Mouse (Mus musculus) neural tube, embryonic 13.5 days (tissue): ENCODE measurements around the gene Grik1. TPM values are rescaled to one million over a fixed set of nuclear protein-coding genes. Genes with fewer than 3 reads are reported as not detected.

Experiments used
- ATAC-seq: fragments of 200-750 bp; cut with Nextera tagmentation; 2 replicates; pipeline ENCODE4 v1.8.0; 2017; ENCODE audit warnings: low read depth, mild to moderate bottlenecking, moderate TSS enrichment, moderate library complexity
- H3K27ac ChIP-seq: fragments of 300-500 bp; sonication (generic); replicated peaks from 2 replicates; pipeline ENCODE4 v1.5.1; 2015; ENCODE audit warnings: moderate library complexity, mild to moderate bottlenecking, inconsistent platforms
- H3K27me3 ChIP-seq: fragments of 300-500 bp; sonication (generic); 2 replicates; pipeline ENCODE4 v1.6.1; 2015; ENCODE audit warnings: mild to moderate bottlenecking, inconsistent platforms
- H3K36me3 ChIP-seq: fragments of 300-500 bp; sonication (generic); 2 replicates; pipeline ENCODE4 v1.6.1; 2015; ENCODE audit warnings: mild to moderate bottlenecking, inconsistent platforms
- H3K4me1 ChIP-seq: fragments of 300-500 bp; sonication (generic); replicated peaks from 2 replicates; pipeline ENCODE4 v1.6.1; 2015; ENCODE audit warnings: inconsistent platforms
- H3K4me2 ChIP-seq: fragments of 300-500 bp; sonication (generic); 2 replicates; pipeline ENCODE4 v1.6.1; 2015; ENCODE audit warnings: inconsistent platforms, mild to moderate bottlenecking, moderate library complexity
- H3K4me3 ChIP-seq: fragments of 300-500 bp; sonication (generic); 2 replicates; pipeline ENCODE4 v1.5.1; 2015; ENCODE audit warnings: mild to moderate bottlenecking, inconsistent platforms
- H3K9ac ChIP-seq: fragments of 300-500 bp; sonication (generic); 2 replicates; pipeline ENCODE4 v1.6.1; 2015; ENCODE audit warnings: moderate library complexity, mild to moderate bottlenecking, inconsistent platforms
- H3K9me3 ChIP-seq: fragments of 300-500 bp; sonication (generic); 2 replicates; pipeline ENCODE4 v1.6.1; 2016; ENCODE audit warnings: inconsistent platforms
- WGBS: fragments of 180-500 bp; shearing (Covaris S2); methylation state at CpG from one replicate; pipeline ENCODE4 v1.1.7; 2015; 5-methylcytosine and 5-hydroxymethylcytosine counted together
- polyA plus RNA-seq: library from polyadenylated mRNA; unstranded; fragments of >200 nt; fragmentation: Nextera tagmentation; extraction: Ambion mirVana; gene quantifications from 2 replicates; pipeline ENCODE4 v1.2.1, GENCODE M21; 2015

Gene Grik1
- polyA plus RNA-seq, 1 experiment from 2014 or later: 21.5 TPM

DNA sequence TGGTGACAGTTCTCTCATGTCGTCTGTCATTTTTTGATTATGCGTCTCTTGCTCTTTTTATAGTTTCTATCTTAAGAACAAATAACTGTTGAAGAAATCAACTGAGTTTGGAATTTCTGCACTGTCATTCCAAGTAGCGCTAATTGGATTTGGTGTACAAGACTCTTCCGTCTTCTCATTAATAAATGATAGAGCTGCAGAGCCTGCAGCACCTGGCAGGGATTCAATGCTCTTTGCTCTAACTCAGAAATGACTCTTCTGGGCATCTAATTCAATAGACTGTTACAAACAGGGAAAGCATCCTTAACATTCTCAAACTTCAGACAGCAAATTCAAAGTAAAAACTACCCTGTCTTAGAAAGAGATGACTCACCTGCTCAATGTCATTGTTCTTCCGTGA is 376.3 kb downstream of the Grik1 start:
- ATAC-seq: no peak
- no peak overlapping the region for H3K4me2 ChIP-seq
- WGBS: 84% methylated on average over 5 of the region's 5 CpGs
- no peaks in the 10 kb centered on the region for H3K27me3 ChIP-seq
- H3K9me3 ChIP-seq: no peaks in the 10 kb centered on the region
- H3K27ac ChIP-seq: no peak overlapping the region
- peaks cover 26% of the 10 kb centered on the region for H3K4me1 ChIP-seq
- H3K36me3 ChIP-seq: no peaks in the 10 kb centered on the region
- H3K4me3 ChIP-seq: no peak overlapping the region
- no peak overlapping the region for H3K9ac ChIP-seq

DNA sequence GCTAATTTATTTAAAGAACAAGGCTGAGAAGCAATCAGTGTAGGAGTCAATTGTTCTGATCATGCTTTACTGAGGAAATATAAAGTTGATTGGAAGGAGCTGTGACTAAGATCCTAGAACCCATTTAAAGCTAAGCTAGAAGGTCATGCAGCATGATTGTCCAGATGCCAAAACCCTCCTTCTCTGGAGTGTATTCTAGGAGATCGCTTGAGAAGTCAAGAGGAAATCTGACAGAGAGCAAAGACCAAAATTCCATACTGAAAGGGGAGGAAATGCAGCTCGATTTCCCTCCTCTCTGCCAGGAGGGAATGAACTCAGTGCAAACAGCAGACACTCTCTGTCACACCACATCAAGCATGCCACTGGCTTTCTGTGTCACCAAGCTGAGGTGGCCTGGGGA is 378.9 kb downstream of the Grik1 start:
- no peak overlapping the region for H3K27ac ChIP-seq
- H3K9ac ChIP-seq: no peak overlapping the region

GRCm38 (mm10) chr16:87902049-87902448 is 388.0 kb downstream of the Grik1 start:
- Histone ChIP-seq H3K36me3 (no peaks in the 10 kb centered on the region), H3K4me2 (no peak overlapping the region), H3K27me3 (no peaks in the 10 kb centered on the region), H3K9me3 (no peaks in the 10 kb centered on the region), H3K4me1 (no peaks in the 10 kb centered on the region), H3K9ac (no peak overlapping the region), H3K27ac (no peak overlapping the region), H3K4me3 (no peak overlapping the region)
- WGBS: 76% methylated on average over 9 of the region's 9 CpGs
- ATAC-seq: no peak

More for the DNA sequence above, 378.9 kb downstream of the Grik1 start:
- ATAC-seq: no peak
- 61% methylated on average over 2 of the region's 2 CpGs for WGBS
- Histone ChIP-seq H3K4me2 (no peak overlapping the region), H3K4me3 (no peak overlapping the region), H3K9me3 (no peaks in the 10 kb centered on the region), H3K27me3 (no peaks in the 10 kb centered on the region), H3K4me1 (peaks cover 7% of the 10 kb centered on the region), H3K36me3 (no peaks in the 10 kb centered on the region)

- Histone ChIP-seq H3K27me3 (no peaks in the 10 kb centered on the region), H3K4me3 (no peak overlapping the region), H3K4me1 (no peaks in the 10 kb centered on the region), H3K27ac (no peak overlapping the region), H3K36me3 (no peaks in the 10 kb centered on the region), H3K9me3 (no peaks in the 10 kb centered on the region), H3K9ac (no peak overlapping the region), H3K4me2 (no peak overlapping the region)
- WGBS: 98% methylated on average over 2 of the region's 2 CpGs
- ATAC-seq: no peak
Observed at GRCm38 (mm10) chr16:87901189-87901588, 388.9 kb downstream of the Grik1 start.

DNA sequence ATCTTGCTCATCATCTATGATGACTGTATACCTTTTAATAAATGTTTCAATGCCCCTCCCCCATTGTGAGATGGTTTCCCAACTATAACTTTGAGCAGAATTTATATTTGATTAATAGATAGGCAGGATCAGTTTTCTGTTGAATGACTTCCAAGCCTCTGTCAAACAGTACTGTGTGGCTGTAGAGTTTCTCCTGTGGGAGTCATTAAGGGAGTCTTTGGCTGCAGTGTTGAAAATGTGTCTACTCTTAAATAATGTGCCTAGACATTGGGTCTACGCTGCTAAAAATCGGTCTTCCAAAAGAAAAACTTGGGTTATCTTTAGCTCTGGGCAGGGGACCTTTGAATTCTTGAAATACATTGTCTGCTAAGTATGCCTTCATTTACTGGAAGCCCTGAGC is 414.1 kb downstream of the Grik1 start:
- 85% methylated on average over 2 of the region's 2 CpGs for WGBS
- Histone ChIP-seq H3K27ac (no peak overlapping the region), H3K9me3 (no peaks in the 10 kb centered on the region), H3K4me1 (no peaks in the 10 kb centered on the region), H3K27me3 (no peaks in the 10 kb centered on the region), H3K36me3 (no peaks in the 10 kb centered on the region), H3K9ac (no peak overlapping the region), H3K4me3 (no peak overlapping the region), H3K4me2 (no peak overlapping the region)
- no peak for ATAC-seq

DNA sequence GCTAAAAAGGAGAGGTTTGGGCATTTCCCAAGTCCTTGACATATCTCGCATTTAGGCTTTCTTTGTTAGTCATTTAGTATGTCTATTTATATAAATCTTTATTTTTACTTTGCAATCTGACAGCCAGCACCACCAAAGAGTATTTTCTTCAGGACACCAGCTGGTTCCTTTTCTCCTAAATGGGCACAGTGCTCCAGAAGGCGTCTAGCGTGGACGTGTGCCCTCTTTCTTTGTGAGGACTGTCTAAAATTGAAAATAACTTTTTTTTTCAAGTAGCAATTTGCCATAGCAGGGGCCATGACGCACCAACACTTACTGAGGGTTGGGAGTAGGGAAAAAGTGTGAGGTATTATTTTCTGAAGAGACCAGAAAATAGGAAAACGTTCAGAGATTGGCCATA is 425.5 kb downstream of the Grik1 start:
- Histone ChIP-seq H3K36me3 (no peaks in the 10 kb centered on the region), H3K4me2 (no peak overlapping the region), H3K27me3 (no peaks in the 10 kb centered on the region), H3K9ac (no peak overlapping the region), H3K9me3 (no peaks in the 10 kb centered on the region), H3K4me3 (no peak overlapping the region), H3K27ac (no peak overlapping the region), H3K4me1 (no peaks in the 10 kb centered on the region)
- WGBS: 75% methylated on average over 6 of the region's 6 CpGs
- no peak for ATAC-seq

GRCm38 (mm10) chr16:87861722-87862121 is 428.3 kb downstream of the Grik1 start:
- Histone ChIP-seq H3K27ac (no peak overlapping the region), H3K4me1 (no peaks in the 10 kb centered on the region), H3K36me3 (no peaks in the 10 kb centered on the region), H3K4me3 (no peak overlapping the region), H3K4me2 (no peak overlapping the region), H3K9ac (no peak overlapping the region), H3K9me3 (no peaks in the 10 kb centered on the region), H3K27me3 (no peaks in the 10 kb centered on the region)
- ATAC-seq: no peak
- WGBS: 22% methylated on average over 1 of the region's 1 CpGs

DNA sequence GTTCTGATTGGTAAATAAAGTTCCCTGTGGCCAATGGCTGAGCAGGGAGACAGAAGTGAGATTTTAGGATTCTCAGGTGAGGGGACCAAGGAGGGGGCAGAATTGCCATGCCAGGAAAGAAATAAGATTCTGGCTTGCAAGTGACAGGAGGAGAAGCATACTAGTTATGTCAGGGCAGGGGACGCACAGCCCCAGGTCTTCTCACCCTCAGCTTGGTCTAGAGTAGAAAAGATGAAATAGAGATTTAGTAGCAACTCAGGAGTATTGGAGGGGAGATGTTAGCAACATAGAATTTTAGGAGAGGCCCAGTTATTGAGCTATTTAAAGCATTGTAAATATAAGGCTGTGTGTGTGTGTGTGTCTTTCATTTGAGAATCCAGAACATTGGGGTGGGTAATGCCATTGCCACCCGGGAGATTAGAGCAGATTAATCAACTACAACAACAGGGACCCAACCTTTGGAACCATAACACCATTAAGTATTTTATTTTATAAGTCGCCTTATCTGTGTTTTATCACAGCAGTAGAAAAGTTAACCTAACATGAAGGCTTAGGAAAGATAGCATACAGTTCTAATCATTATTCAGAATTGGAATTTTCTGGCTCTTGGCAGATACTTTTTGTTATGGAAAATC is 436.5 kb downstream of the Grik1 start:
- Histone ChIP-seq H3K9me3 (no peaks in the 10 kb centered on the region), H3K36me3 (no peaks in the 10 kb centered on the region), H3K4me2 (no peak overlapping the region), H3K27ac (no peak overlapping the region), H3K4me3 (no peak overlapping the region), H3K4me1 (no peaks in the 10 kb centered on the region), H3K9ac (no peak overlapping the region), H3K27me3 (no peaks in the 10 kb centered on the region)
- 93% methylated on average over 3 of the region's 3 CpGs for WGBS
- no peak for ATAC-seq

DNA sequence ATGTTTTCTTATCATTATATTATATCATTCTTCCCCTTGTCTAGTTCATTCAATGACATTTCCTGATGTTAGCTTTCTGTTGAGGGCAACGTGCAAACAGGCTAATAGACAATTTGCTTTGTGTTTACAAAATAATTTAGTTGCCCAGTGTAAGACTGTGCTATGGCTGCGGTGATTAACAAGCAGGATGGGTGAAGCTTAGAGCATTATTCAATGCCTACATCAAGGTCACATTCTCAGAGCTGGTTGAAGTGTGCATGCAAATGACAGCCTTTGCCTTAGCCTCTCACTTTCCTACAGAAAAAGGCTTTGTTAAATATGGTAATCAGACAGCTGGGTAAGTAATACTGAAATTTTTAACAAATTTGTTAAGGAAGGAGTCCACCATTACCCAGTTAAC is 438.5 kb downstream of the Grik1 start:
- Histone ChIP-seq H3K27ac (no peak overlapping the region), H3K4me3 (no peak overlapping the region), H3K36me3 (no peaks in the 10 kb centered on the region), H3K9ac (no peak overlapping the region), H3K27me3 (no peaks in the 10 kb centered on the region), H3K4me2 (no peak overlapping the region), H3K4me1 (no peaks in the 10 kb centered on the region), H3K9me3 (no peaks in the 10 kb centered on the region)
- no peak for ATAC-seq
- 62% methylated on average over 2 of the region's 2 CpGs for WGBS

DNA sequence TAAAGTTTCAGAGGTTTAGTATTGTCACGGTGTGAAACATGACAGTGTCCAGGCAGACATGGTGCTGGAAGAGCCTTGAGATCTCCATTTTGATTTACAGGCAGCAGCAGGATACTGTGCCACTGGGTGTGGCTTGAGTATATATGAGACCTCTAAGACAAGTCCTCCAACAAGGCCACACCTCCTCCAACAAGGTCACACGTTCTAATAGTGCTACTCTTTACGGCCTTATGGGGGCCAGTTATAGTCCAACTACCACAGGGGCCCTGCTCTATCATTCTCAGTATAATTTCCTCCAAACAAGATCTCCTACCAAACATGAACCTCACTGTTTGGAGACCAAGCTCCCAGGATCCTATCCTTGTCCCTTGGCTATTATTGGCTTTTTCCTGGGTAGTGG is 441.3 kb downstream of the Grik1 start:
- no peaks in the 10 kb centered on the region for H3K4me1 ChIP-seq
- WGBS: 81% methylated on average over 3 of the region's 3 CpGs

More for the DNA sequence above, 441.3 kb downstream of the Grik1 start:
- no peak overlapping the region for H3K4me3 ChIP-seq
- H3K27ac ChIP-seq: no peak overlapping the region
- ATAC-seq: no peak
- H3K4me2 ChIP-seq: no peak overlapping the region
- H3K9ac ChIP-seq: no peak overlapping the region
- H3K27me3 ChIP-seq: no peaks in the 10 kb centered on the region
- H3K9me3 ChIP-seq: no peaks in the 10 kb centered on the region
- H3K36me3 ChIP-seq: no peaks in the 10 kb centered on the region

Other genes starting within 250 kb of the Grik1 start
- not detected in 2 replicates for gene Cldn17, start 216.7 kb upstream of the Grik1 start, polyA plus RNA-seq